Mouse (Mus musculus) ES-E14 (cell line): Measurements from ENCODE around the gene Pkd2l1. TPM values are rescaled to one million over a fixed set of nuclear protein-coding genes. Genes with fewer than 3 reads are reported as not detected.

Experiments used
- DNase-seq: peaks from one replicate; pipeline ENCODE4 v3.0.0-alpha.2; 2013; ENCODE audit warnings: low read depth, low spot score
- H3K27ac ChIP-seq: 2 replicates; pipeline ENCODE4 v1.5.1; 2012; ENCODE audit warnings: low read depth, mild to moderate bottlenecking, low read length, moderate library complexity, mixed read lengths; ENCODE audit not compliant: poor library complexity, insufficient read depth, severe bottlenecking
- H3K36me3 ChIP-seq: 2 replicates; pipeline ENCODE4 v1.6.1; 2012; ENCODE audit warnings: mild to moderate bottlenecking, low read length, moderate library complexity, mixed read lengths; ENCODE audit not compliant: control insufficient read depth, poor library complexity, insufficient read depth, severe bottlenecking
- H3K4me1 ChIP-seq, 2 experiments: fragments of 150-350 bp in 1 of 2; sonication (generic) in 1 of 2; 2 replicates each; pipeline ENCODE4 v1.6.1; 2012; ENCODE audit warnings: low read length in 2 of 2, mild to moderate bottlenecking in 1 of 2, mixed read lengths in 1 of 2; ENCODE audit not compliant: control insufficient read depth in 2 of 2, insufficient read depth in 2 of 2, poor library complexity in 1 of 2
- H3K4me3 ChIP-seq, 2 experiments: fragments of 150-350 bp in 1 of 2; sonication (generic) in 1 of 2; 2 replicates each; pipeline ENCODE4 v1.5.1; 2012; ENCODE audit warnings: low read length in 2 of 2, low read depth in 1 of 2, mild to moderate bottlenecking in 1 of 2, mixed read lengths in 1 of 2; ENCODE audit not compliant: insufficient read depth in 1 of 2, poor library complexity in 1 of 2, severe bottlenecking in 1 of 2
- H3K9ac ChIP-seq: 2 replicates; pipeline ENCODE4 v1.6.1; 2012; ENCODE audit warnings: low read depth, mild to moderate bottlenecking, low read length, mixed read lengths; ENCODE audit not compliant: poor library complexity, insufficient read depth, severe bottlenecking
- H3K9me3 ChIP-seq: fragments of 150-350 bp; sonication (generic); 2 replicates; pipeline ENCODE4 v1.6.1; 2012; ENCODE audit warnings: low read depth, mild to moderate bottlenecking, low read length; ENCODE audit not compliant: control insufficient read depth, insufficient read depth
- CHD2 ChIP-seq: IDR thresholded peaks from 2 replicates; pipeline ENCODE4 v1.6.1; 2014; ENCODE audit warnings: mild to moderate bottlenecking, low read depth, low read length, inconsistent platforms
- HCFC1 ChIP-seq: IDR thresholded peaks from 2 replicates; pipeline ENCODE4 v1.6.1; 2012; ENCODE audit warnings: low read length, inconsistent platforms, borderline replicate concordance; ENCODE audit not compliant: insufficient read depth
- MAFK ChIP-seq: IDR thresholded peaks from 2 replicates; pipeline ENCODE4 v1.6.1; 2014; ENCODE audit warnings: mild to moderate bottlenecking, low read depth, low read length, inconsistent platforms; ENCODE audit not compliant: insufficient read depth
- ZC3H11A ChIP-seq: IDR thresholded peaks from 2 replicates; pipeline ENCODE4 v1.6.1; 2012; ENCODE audit warnings: low read depth, mild to moderate bottlenecking, inconsistent platforms, low read length, borderline replicate concordance
- ZNF384 ChIP-seq: IDR thresholded peaks from 2 replicates; pipeline ENCODE4 v1.6.1; 2012; ENCODE audit warnings: low read depth, low read length, inconsistent platforms
- in situ Hi-C, 2 experiments: fragments of 600-800 bp; cut with MboI; formaldehyde crosslinking; loops; one replicate each; pipeline ENCODE4 v1.15.1; 2025; ENCODE audit warnings: low sequenced_read_pairs in 2 of 2, inconsistent platforms in 1 of 2; ENCODE audit not compliant: unreplicated experiment in 2 of 2
- total RNA-seq: library from RNA; depleted of rRNA; stranded (reverse); fragments of 300-350 nt; gene quantifications from 2 replicates; pipeline ENCODE4 v1.2.3, GENCODE M21; 2012

The Pkd2l1 gene
- total RNA-seq, 1 experiment: 2.4 TPM

DNA sequence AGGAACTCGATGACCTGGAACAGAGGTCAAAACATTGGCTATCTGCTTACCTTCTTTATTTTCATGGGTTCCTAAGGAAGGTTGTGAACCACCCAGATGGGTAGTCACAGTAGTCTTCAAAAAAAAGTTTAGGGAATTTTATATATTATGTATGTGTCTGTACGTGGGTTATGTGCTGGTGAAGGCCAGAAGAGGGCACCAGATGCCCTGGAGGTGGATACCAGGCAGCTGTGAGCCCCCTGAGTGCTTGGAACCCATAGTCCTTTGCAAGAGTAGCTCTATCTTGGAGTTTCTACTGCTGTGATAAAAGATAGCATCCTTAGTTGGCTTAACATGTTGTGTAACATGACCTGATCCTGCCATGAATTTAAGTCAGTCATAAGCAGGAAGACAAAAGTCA is 14.8 kb upstream of the Pkd2l1 start:
- Histone ChIP-seq H3K9ac (no peak overlapping the region), H3K27ac (no peak overlapping the region), H3K9me3 (no peaks in the 10 kb centered on the region), H3K36me3 (no peaks in the 10 kb centered on the region), H3K4me3 (no peak overlapping the region), H3K4me1 (no peaks in the 10 kb centered on the region)
- TF ChIP-seq HCFC1: no peak
- TF ChIP-seq ZC3H11A: no peak
- no peak for TF ChIP-seq CHD2
- no peak for TF ChIP-seq MAFK
- TF ChIP-seq ZNF384: no peak
- DNase-seq: no peak
- in situ Hi-C loops: no loop called here

DNA sequence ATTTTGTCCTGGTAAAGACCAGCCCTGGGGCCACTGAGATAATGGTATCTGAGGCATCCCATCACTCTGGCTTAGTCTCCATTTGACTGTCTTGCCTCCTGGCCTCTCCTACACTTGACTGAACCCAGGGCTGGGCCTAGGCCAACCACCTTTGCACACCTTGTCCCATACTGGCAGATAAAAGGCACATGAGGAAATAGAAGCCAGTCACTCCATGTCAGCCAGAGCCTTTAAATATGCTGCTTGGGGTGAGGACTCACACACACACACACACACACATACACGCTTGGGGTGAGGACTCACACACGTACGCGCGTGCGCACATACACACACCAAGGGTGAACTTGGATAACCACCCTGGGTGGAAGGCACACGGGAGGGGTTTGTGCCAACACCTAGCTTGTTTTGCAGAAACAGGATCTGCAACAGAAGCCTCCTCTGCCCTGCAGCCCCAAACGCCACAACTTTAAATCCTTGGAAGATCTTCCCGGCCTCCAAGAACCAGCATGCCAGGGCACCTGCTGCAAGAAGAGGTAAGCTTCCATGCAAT is 10.8 kb upstream of the Pkd2l1 start, which contains the start of gene Scd3:
TSS of gene Scd3 (plus strand) at position 255 of the 550 bp plus-strand sequence.
- H3K27ac ChIP-seq: no peak within 1 kb of the TSS
- H3K9me3 ChIP-seq: no peaks in the 10 kb centered on the region
- H3K9ac ChIP-seq: no peak within 1 kb of the TSS
- H3K36me3 ChIP-seq: no peaks in the 10 kb centered on the region
- in situ Hi-C loops: no loop called here
- DNase-seq: no peak
- H3K4me1 ChIP-seq: no peaks in the 10 kb centered on the region; a peak in 1 of 4 replicates
- no peak for TF ChIP-seq ZNF384
- TF ChIP-seq HCFC1: no peak
- no peak for TF ChIP-seq ZC3H11A
- TF ChIP-seq MAFK: no peak
- no peak for TF ChIP-seq CHD2
- H3K4me3 ChIP-seq: no peak within 1 kb of the TSS

DNA sequence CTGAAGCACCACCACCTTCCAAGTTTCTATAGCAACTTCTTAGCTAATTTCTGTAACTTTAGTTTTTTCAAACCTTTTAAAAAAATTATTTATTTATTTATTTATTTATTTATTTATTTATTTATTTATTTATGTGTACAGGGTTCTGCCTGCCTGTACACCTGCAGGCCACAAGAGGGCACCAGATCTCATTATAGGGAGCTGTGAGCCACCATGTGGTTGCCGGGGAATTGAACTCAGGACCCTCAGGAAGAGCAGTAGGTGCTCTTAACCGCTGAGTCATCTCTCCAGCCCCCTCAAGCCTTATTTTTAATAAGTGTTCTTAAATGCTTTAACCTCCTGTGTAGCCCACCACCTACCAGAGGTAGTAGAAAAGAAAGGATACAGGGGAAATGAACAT is 6.7 kb upstream of the Pkd2l1 start:
- no peak overlapping the region for H3K27ac ChIP-seq
- in situ Hi-C loops: no loop called here
- no peak for DNase-seq
- no peak overlapping the region for H3K4me3 ChIP-seq
- peaks cover 0 to 2% of the 10 kb centered on the region in 2 experiments; a peak in 1 of 4 replicates for H3K4me1 ChIP-seq
- H3K36me3 ChIP-seq: no peaks in the 10 kb centered on the region
- H3K9ac ChIP-seq: no peak overlapping the region
- no peaks in the 10 kb centered on the region for H3K9me3 ChIP-seq
- TF ChIP-seq ZNF384 (no peak), ZC3H11A (0 out of 2 replicates have a peak, but pooled peaks have one; percentile 13)

DNA sequence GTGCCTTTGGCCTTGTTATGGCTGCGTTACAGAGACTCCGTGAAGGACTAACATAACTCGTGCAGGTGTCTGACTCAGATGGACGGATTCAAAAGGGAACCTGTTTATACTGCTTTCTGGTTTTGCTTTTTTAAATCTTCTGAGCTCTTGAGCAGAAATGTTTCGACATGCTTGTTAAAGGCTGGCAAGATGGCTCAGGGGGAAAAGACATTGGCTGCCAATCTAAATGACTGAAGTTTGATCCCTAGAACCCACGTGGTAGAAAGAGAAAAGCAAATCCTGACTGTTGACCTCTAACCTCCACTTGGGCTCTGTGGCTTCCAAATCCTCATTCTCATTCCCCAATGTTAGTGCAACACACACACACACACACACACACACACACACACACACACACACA is 6.3 kb upstream of the Pkd2l1 start:
- Histone ChIP-seq H3K4me3 (no peak overlapping the region), H3K9ac (no peak overlapping the region), H3K4me1 (peaks cover 0 to 2% of the 10 kb centered on the region in 2 experiments; a peak in 1 of 4 replicates), H3K36me3 (no peaks in the 10 kb centered on the region), H3K9me3 (no peaks in the 10 kb centered on the region), H3K27ac (no peak overlapping the region)
- no peak for TF ChIP-seq MAFK
- TF ChIP-seq CHD2: no peak
- TF ChIP-seq ZNF384: no peak
- TF ChIP-seq ZC3H11A: no peak
- no peak for TF ChIP-seq HCFC1
- in situ Hi-C loops: no loop called here
- DNase-seq: no peak
